Mouse (Mus musculus) ovary, postnatal 14 days (tissue): Measurements from ENCODE around the gene Slc47a1.

Experiments used
- DNase-seq: peaks from one replicate; pipeline ENCODE4 v3.0.0; 2022; ENCODE audit warnings: low spot score

Slc47a1 gene

GRCm38 (mm10) chr11:61368668-61369067 lies 9.5 kb downstream of the Slc47a1 start:
- no peak for DNase-seq

GRCm38 (mm10) chr11:61366517-61367273 lies 11.4 kb downstream of the Slc47a1 start:
- DNase-seq = no peak

- no peak for DNase-seq
These were observed 12.2 kb downstream of the Slc47a1 start for GRCm38 (mm10) chr11:61365938-61366337.

GRCm38 (mm10) chr11:61364096-61364495 lies 14.0 kb downstream of the Slc47a1 start:
- DNase-seq = no peak

GRCm38 (mm10) chr11:61361515-61362190 lies 16.5 kb downstream of the Slc47a1 start:
- DNase-seq = no peak

- no peak for DNase-seq
These were observed 21.5 kb downstream of the Slc47a1 start for GRCm38 (mm10) chr11:61356600-61356999.

GRCm38 (mm10) chr11:61356111-61356510 lies 22.0 kb downstream of the Slc47a1 start:
- no peak for DNase-seq

GRCm38 (mm10) chr11:61355351-61355750 lies 22.8 kb downstream of the Slc47a1 start:
- DNase-seq = no peak

GRCm38 (mm10) chr11:61354346-61354745 lies 23.8 kb downstream of the Slc47a1 start:
- DNase-seq = no peak

- DNase-seq = no peak
These were observed 25.1 kb downstream of the Slc47a1 start for GRCm38 (mm10) chr11:61353038-61353437.

GRCm38 (mm10) chr11:61352138-61352651 lies 25.9 kb downstream of the Slc47a1 start:
- no peak for DNase-seq

- peak; percentile 55 for DNase-seq
These were observed 28.8 kb downstream of the Slc47a1 start for GRCm38 (mm10) chr11:61349337-61349736.

- no peak for DNase-seq
These were observed 32.0 kb downstream of the Slc47a1 start for GRCm38 (mm10) chr11:61346133-61346532.

GRCm38 (mm10) chr11:61342505-61343420 lies 35.4 kb downstream of the Slc47a1 start, which contains the start of gene Slc47a2:
Slc47a2 (minus strand) TSS chr11:61342860.
- DNase-seq = no peak

GRCm38 (mm10) chr11:61341971-61342370 lies 36.2 kb downstream of the Slc47a1 start:
- no peak for DNase-seq

GRCm38 (mm10) chr11:61341233-61341632 lies 36.9 kb downstream of the Slc47a1 start:
- DNase-seq = no peak

- DNase-seq = no peak
These were observed 37.8 kb downstream of the Slc47a1 start for GRCm38 (mm10) chr11:61340374-61340773.

- DNase-seq = no peak
These were observed 40.6 kb downstream of the Slc47a1 start for GRCm38 (mm10) chr11:61337586-61337985.

- DNase-seq = no peak
These were observed 57.0 kb downstream of the Slc47a1 start for GRCm38 (mm10) chr11:61320904-61321687.

GRCm38 (mm10) chr11:61319923-61320567 lies 58.1 kb downstream of the Slc47a1 start:
- no peak for DNase-seq
